Mouse (Mus musculus): ENCODE measurements around the gene Rnase10. TPM values are rescaled to one million over a fixed set of nuclear protein-coding genes. Genes with fewer than 3 reads are reported as not detected.

The Rnase10 gene
- polyA plus RNA-seq, 1 experiment from 2014 or later = 0.28 TPM

DNA sequence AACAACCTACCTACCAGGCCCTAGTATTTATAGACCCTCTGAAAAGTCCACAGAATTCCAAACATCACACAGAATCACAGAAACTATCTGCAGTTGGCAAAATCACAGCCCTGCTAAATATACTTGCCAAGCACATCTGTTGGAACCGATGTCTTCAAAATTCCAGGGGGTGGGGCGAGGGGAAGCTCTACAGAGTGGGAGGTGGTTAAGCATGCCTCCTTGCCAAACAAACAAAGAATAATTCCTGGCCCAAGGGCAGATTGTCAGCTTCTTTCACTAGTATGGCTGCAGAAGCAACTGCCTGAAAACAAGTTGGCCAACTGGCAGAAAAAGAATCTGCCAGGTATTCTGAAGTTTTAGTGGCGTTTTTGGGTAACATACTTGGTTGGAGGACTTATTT, 9.7 kb downstream of the Rnase10 start:
- no peaks in the 10 kb centered on the region for H3K9me3 ChIP-seq
- no peak overlapping the region for H3K9ac ChIP-seq
- WGBS = 69% methylated on average over 3 of the region's 3 CpGs
- ATAC-seq (ENCODE audit: insufficient read depth, low FRiP score, low read depth) = no peak
- no peak overlapping the region for H3K4me2 ChIP-seq
- no peaks in the 10 kb centered on the region for H3K4me1 ChIP-seq
- H3K36me3 ChIP-seq = no peaks in the 10 kb centered on the region
- H3K4me3 ChIP-seq (replicated peaks) = no peak overlapping the region
- H3K27me3 ChIP-seq (replicated peaks) = no peaks in the 10 kb centered on the region
- no peak overlapping the region for H3K27ac ChIP-seq

DNA sequence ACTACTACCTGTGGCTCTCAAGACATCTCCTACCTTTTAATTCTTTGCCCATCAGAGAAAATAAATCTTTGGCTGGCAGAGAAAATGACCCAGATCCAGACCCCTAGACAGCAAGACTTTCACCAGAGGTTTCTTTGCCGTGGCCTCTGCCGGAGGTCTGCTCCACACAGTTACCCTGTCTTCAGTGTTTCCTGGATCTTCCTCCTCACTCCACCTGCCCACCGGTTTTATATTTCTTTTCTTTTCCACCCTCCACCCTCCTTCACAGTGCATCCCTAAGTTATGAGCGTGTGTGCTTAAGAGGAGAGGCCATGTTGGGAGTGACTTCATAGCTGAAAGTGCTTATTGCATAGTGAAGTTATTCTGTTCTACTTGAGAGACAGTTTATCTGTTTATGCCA, 15.9 kb downstream of the Rnase10 start:
- Histone ChIP-seq H3K36me3 (no peaks in the 10 kb centered on the region), H3K9ac (no peak overlapping the region), H3K27me3 (replicated peaks) (no peaks in the 10 kb centered on the region), H3K4me2 (no peak overlapping the region), H3K9me3 (no peaks in the 10 kb centered on the region), H3K4me1 (no peaks in the 10 kb centered on the region), H3K27ac (no peak overlapping the region), H3K4me3 (replicated peaks) (no peak overlapping the region)
- no peak for ATAC-seq (ENCODE audit: insufficient read depth, low FRiP score, low read depth)
- WGBS = 69% methylated on average over 4 of the region's 4 CpGs

GRCm38 (mm10) chr14:51024820-51025219, 17.3 kb downstream of the Rnase10 start:
- no peaks in the 10 kb centered on the region for H3K9me3 ChIP-seq
- ATAC-seq (ENCODE audit: insufficient read depth, low FRiP score, low read depth) = no peak
- H3K4me3 ChIP-seq (replicated peaks) = no peak overlapping the region
- WGBS = 82% methylated on average over 1 of the region's 1 CpGs
- no peak overlapping the region for H3K27ac ChIP-seq
- H3K27me3 ChIP-seq (replicated peaks) = no peaks in the 10 kb centered on the region
- H3K4me1 ChIP-seq = no peaks in the 10 kb centered on the region
- H3K36me3 ChIP-seq = no peaks in the 10 kb centered on the region
- H3K4me2 ChIP-seq = no peak overlapping the region
- H3K9ac ChIP-seq = no peak overlapping the region

GRCm38 (mm10) chr14:51026391-51027133, 19.0 kb downstream of the Rnase10 start:
- no peaks in the 10 kb centered on the region for H3K4me1 ChIP-seq
- 38% methylated on average over 5 of the region's 5 CpGs for WGBS
- H3K4me2 ChIP-seq = no peak overlapping the region
- no peak overlapping the region for H3K9ac ChIP-seq
- H3K27me3 ChIP-seq (replicated peaks) = no peaks in the 10 kb centered on the region
- no peak overlapping the region for H3K27ac ChIP-seq
- H3K36me3 ChIP-seq = no peaks in the 10 kb centered on the region
- no peak overlapping the region for H3K4me3 ChIP-seq (replicated peaks)
- H3K9me3 ChIP-seq = no peaks in the 10 kb centered on the region
- peak; percentile 39; the same call in 1 of the 2 replicates for ATAC-seq (ENCODE audit: insufficient read depth, low FRiP score, low read depth)

- Histone ChIP-seq H3K36me3 (no peaks in the 10 kb centered on the region), H3K4me2 (no peak overlapping the region), H3K9me3 (no peaks in the 10 kb centered on the region), H3K4me1 (no peaks in the 10 kb centered on the region), H3K27ac (no peak overlapping the region), H3K4me3 (replicated peaks) (no peak overlapping the region), H3K9ac (no peak overlapping the region), H3K27me3 (replicated peaks) (no peaks in the 10 kb centered on the region)
- WGBS = 60% methylated on average over 3 of the region's 3 CpGs
- ATAC-seq (ENCODE audit: insufficient read depth, low FRiP score, low read depth) = no peak
Measured at GRCm38 (mm10) chr14:51027387-51028155, 20.0 kb downstream of the Rnase10 start.

DNA sequence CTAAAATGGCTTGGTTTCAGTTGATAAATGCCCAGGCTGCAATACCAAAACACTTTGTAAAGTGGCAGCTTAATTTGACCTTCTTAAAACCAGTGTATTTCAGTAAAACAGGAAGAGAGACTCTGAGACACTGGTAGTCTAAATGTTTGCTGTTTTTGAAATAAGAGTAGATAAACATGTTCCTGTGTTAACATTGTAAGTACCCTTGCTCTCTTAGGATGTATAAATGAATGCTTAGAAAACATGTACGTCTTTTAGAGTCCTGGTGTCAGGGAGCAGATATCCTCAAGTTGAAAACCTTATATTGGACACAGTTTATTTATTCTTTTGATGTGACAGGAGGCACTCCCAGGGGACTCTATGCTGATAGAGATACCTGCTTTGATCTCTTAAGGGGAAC, 27.7 kb downstream of the Rnase10 start:
- ATAC-seq (ENCODE audit: insufficient read depth, low FRiP score, low read depth) = no peak
- H3K36me3 ChIP-seq = no peaks in the 10 kb centered on the region
- 45% methylated on average over 1 of the region's 1 CpGs for WGBS
- no peak overlapping the region for H3K9ac ChIP-seq
- H3K27ac ChIP-seq = no peak overlapping the region
- no peak overlapping the region for H3K4me2 ChIP-seq
- H3K4me1 ChIP-seq = no peaks in the 10 kb centered on the region
- no peaks in the 10 kb centered on the region for H3K9me3 ChIP-seq
- no peaks in the 10 kb centered on the region for H3K27me3 ChIP-seq (replicated peaks)
- H3K4me3 ChIP-seq (replicated peaks) = no peak overlapping the region

- Histone ChIP-seq H3K4me1 (no peaks in the 10 kb centered on the region), H3K27me3 (replicated peaks) (no peaks in the 10 kb centered on the region), H3K27ac (no peak overlapping the region), H3K4me3 (replicated peaks) (no peak overlapping the region), H3K9me3 (no peaks in the 10 kb centered on the region), H3K36me3 (no peaks in the 10 kb centered on the region), H3K4me2 (no peak overlapping the region), H3K9ac (no peak overlapping the region)
- 74% methylated on average over 4 of the region's 4 CpGs for WGBS
- no peak for ATAC-seq (ENCODE audit: insufficient read depth, low FRiP score, low read depth)
Measured at GRCm38 (mm10) chr14:51036214-51036613, 28.7 kb downstream of the Rnase10 start.

GRCm38 (mm10) chr14:51041769-51042168, 34.2 kb downstream of the Rnase10 start, which contains the start of gene Rnase9:
Gene Rnase9, minus strand, starts transcription at chr14:51041869.
- Histone ChIP-seq H3K27ac (no peak within 1 kb of the TSS), H3K36me3 (no peaks in the 10 kb centered on the region), H3K4me1 (no peaks in the 10 kb centered on the region), H3K9me3 (no peaks in the 10 kb centered on the region), H3K9ac (no peak within 1 kb of the TSS), H3K27me3 (replicated peaks) (no peaks in the 10 kb centered on the region), H3K4me2 (no peak within 1 kb of the TSS), H3K4me3 (replicated peaks) (no peak within 1 kb of the TSS)
- 81% methylated on average over 6 of the region's 6 CpGs for WGBS
- ATAC-seq (ENCODE audit: insufficient read depth, low FRiP score, low read depth) = no peak

- Histone ChIP-seq H3K9me3 (no peaks in the 10 kb centered on the region), H3K4me3 (replicated peaks) (no peak overlapping the region), H3K4me1 (no peaks in the 10 kb centered on the region), H3K36me3 (no peaks in the 10 kb centered on the region), H3K27ac (no peak overlapping the region), H3K27me3 (replicated peaks) (no peaks in the 10 kb centered on the region), H3K9ac (no peak overlapping the region), H3K4me2 (no peak overlapping the region)
- 24% methylated on average over 5 of the region's 5 CpGs for WGBS
- ATAC-seq (ENCODE audit: insufficient read depth, low FRiP score, low read depth) = no peak
Measured at GRCm38 (mm10) chr14:51047846-51048245, 40.3 kb downstream of the Rnase10 start.

DNA sequence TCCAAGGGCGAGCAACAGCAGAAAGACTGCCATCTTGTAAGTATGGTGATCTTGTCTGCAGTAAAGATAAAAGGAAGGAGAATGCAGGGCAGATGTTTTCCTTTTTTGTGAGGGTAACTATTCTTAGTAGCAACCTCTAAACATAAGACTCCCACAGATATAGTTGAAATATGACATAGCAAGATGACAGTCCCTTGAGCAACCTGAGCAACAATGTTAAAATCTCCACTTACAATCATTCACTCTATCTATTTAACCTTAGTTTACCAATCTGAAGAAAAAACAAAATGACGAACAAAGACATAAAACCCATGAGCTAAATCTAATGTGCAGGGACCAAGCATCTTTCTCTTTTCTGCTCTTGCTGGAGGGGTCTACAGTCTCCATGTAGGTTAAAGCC, 42.5 kb downstream of the Rnase10 start, which contains the start of gene Rnase11:
Rnase11 (minus strand) TSS at position 101 of the 400 bp plus-strand sequence.
- 85% methylated on average over 2 of the region's 2 CpGs for WGBS
- ATAC-seq (ENCODE audit: insufficient read depth, low FRiP score, low read depth) = no peak
- Histone ChIP-seq H3K4me2 (no peak within 1 kb of the TSS), H3K9me3 (no peaks in the 10 kb centered on the region), H3K4me1 (no peaks in the 10 kb centered on the region), H3K9ac (no peak within 1 kb of the TSS), H3K27ac (no peak within 1 kb of the TSS), H3K4me3 (replicated peaks) (no peak within 1 kb of the TSS), H3K27me3 (replicated peaks) (no peaks in the 10 kb centered on the region), H3K36me3 (no peaks in the 10 kb centered on the region)

DNA sequence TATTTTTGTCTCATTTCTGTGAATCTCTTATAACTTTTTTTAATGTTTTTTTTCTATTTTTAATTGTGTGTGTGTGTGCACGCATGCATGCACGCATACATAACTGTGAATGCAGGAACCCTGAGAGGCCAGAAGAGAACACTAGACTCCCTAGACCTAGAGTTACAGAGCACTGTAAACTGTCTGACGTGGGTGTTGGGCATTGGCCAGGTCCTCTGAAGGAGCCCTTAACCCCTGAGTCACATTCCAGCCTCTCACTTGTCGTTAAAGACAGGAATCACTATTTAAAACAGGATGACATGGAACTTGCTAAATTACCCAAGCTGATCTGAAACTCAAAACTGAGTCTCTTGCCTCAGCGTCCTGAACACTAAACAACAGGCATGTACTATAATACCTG, 44.4 kb downstream of the Rnase10 start:
- WGBS = 56% methylated on average over 5 of the region's 5 CpGs
- H3K4me2 ChIP-seq = no peak overlapping the region
- H3K36me3 ChIP-seq = no peaks in the 10 kb centered on the region
- H3K4me3 ChIP-seq (replicated peaks) = no peak overlapping the region
- no peak for ATAC-seq (ENCODE audit: insufficient read depth, low FRiP score, low read depth)
- H3K27ac ChIP-seq = no peak overlapping the region
- no peaks in the 10 kb centered on the region for H3K4me1 ChIP-seq
- H3K27me3 ChIP-seq (replicated peaks) = no peaks in the 10 kb centered on the region
- H3K9ac ChIP-seq = no peak overlapping the region
- no peaks in the 10 kb centered on the region for H3K9me3 ChIP-seq

DNA sequence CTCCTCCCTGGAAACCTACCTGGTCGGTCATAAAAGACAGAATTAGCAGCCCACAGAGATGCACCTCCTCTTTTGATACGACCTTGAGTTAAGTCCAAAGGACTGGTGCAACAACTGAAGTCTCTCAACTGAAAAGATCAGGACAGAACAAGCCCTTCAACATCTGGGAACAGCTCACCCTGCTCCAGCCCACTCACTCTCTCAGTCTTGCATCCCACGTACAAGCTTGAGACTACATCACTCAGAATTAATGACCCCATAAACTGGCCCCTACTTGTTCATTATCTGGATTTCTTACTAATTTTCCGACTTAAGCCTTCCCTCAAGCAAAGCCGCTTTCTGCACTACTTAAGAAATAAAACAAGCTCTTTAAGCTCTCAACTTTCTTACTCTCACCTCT, 45.6 kb downstream of the Rnase10 start:
- Histone ChIP-seq H3K27me3 (replicated peaks) (no peaks in the 10 kb centered on the region), H3K4me1 (no peaks in the 10 kb centered on the region), H3K27ac (no peak overlapping the region), H3K9me3 (no peaks in the 10 kb centered on the region), H3K9ac (no peak overlapping the region), H3K4me2 (no peak overlapping the region), H3K36me3 (no peaks in the 10 kb centered on the region), H3K4me3 (replicated peaks) (no peak overlapping the region)
- WGBS = 68% methylated on average over 5 of the region's 5 CpGs
- no peak for ATAC-seq (ENCODE audit: insufficient read depth, low FRiP score, low read depth)

Data from stomach, embryonic 15.5 days (tissue).